Mouse (Mus musculus): ENCODE results near the gene Fkbp6. TPM values are rescaled to one million over a fixed set of nuclear protein-coding genes. Genes with fewer than 3 reads are reported as not detected.
"Not testable (repeated sequence)": the region's sequence is repeated elsewhere in the genome, so short reads cannot be mapped to it uniquely, and the experiment has no call there.

Fkbp6 gene
- total RNA-seq (2015; ENCODE audit: low replicate concordance) (not detected in 2 replicates), total RNA-seq (2017; ENCODE audit: low replicate concordance) (not detected in 2 replicates)

- ATAC-seq (replicated peaks; ENCODE audit: low FRiP score, poor library complexity, severe bottlenecking) = no peak
Observed at GRCm38 (mm10) chr5:135349862-135350261, at the start of gene Fkbp6. Gene Fkbp6 (minus strand): TSS chr5:135350044.

DNA sequence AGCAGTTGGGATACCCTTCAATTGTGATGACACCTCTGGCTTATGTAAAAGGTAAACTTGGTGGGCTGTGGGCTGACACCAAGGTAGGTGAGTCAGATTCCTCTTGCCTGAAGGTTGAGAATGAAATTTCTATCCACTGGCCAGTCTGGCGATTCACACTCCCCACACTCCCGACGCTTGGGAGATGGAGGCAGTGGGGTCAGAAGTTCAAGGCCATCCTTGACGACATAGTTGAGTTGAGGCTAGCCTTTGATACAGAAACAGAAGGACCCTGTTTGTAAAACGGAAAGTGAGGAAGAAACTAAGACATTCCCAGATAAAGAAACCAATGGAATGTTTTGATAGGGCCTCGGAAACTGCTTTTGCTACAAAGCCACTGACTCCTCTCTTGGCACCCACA is 49.5 kb upstream of the Fkbp6 start:
- ATAC-seq (replicated peaks; ENCODE audit: low FRiP score, poor library complexity, severe bottlenecking) = no peak

DNA sequence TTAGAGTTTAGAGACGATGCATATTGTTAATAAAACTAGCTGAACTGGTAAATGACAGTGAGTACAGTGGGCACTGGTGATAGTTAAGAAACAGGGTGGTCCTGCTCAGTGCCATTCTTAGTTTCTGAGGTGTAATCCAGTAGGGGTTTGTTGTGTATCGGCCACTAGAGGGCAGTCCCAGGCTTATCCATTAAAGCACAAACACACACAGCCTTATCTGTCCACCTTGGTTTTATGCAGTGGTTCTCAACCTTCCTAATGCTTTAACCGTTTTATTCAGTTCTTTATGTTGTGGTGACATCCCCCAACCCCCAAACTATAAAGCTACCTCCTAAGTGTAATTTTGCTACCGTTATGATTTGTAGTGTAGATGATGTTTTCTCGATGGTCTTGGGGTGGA is 46.0 kb upstream of the Fkbp6 start:
- ATAC-seq (replicated peaks; ENCODE audit: low FRiP score, poor library complexity, severe bottlenecking) = peak; percentile 64

- ATAC-seq (replicated peaks; ENCODE audit: low FRiP score, poor library complexity, severe bottlenecking) = peak; percentile 86
Observed at GRCm38 (mm10) chr5:135394004-135394823, 44.4 kb upstream of the Fkbp6 start, which contains the start of gene Pom121. Gene Pom121 (minus strand): TSS chr5:135394546.

DNA sequence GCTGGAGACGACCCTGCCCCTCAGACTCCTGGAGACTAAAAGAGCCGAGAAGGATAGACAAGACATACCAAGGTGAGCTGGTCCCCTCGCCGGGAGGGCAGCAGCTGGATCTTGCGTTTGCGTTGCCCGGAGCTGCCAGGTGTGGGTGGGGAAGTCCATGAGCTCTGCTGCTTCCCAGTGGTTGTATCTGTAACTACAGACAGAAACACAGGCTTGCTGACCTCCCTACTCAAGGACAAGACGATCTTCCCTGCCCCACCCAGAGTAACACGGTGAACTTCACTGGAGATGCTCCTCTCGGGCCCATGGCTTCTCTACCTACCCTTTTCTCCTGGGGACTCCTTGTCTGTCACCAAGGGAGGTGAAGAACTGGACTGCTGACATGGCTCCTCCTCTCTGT is 33.9 kb upstream of the Fkbp6 start:
- ATAC-seq (replicated peaks; ENCODE audit: low FRiP score, poor library complexity, severe bottlenecking) = no peak

DNA sequence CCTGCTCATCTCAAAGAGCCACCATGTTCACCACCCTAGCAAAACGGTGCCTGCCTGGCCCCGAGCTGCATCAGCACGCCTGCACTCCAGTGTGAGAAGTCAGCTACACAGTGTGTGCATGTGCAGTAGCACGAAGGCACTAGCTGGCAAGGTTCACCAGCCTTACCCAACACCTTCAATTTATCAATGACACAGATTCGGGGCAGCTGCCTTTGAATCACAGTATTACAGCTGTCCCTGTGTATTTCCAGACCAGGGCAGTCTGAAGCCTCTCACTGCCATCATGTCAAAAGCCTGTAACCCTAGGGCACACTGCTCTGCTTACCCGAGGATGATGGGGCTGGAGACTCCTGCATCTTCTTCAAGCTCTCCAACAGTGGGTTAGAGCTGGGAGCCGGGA is 32.9 kb upstream of the Fkbp6 start:
- no peak for ATAC-seq (replicated peaks; ENCODE audit: low FRiP score, poor library complexity, severe bottlenecking)

DNA sequence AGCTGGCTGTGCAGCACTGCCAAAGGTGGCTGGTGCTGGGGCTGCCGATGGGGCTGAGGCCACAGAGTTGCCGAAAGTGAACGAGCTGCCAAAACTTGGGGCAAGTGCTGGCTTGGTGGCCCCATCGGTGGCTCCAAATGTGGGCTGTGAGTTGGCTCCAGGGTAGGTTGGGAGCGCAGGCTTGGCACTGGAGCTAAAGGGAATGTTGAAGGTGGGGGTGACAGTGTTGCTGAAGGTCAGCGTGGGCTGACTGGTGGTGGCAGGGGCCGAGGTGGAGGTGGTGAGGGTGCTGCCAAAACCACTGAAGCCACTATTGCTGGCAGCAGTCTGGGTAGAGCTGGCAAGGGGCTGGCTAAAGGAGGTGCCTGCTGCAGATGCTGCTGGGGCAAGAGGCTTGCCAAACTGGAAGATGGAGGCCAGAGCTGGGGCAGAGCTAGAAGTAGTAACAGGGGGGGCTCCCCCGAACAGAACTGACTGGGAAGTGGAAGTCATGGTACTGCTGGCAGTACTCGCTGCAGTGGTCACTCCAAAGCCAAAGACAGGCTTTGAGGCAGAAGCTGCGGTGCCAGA is 31.6 kb upstream of the Fkbp6 start:
- no peak for ATAC-seq (replicated peaks; ENCODE audit: low FRiP score, poor library complexity, severe bottlenecking)

GRCm38 (mm10) chr5:135380681-135381080 is 30.8 kb upstream of the Fkbp6 start:
- no peak for ATAC-seq (replicated peaks; ENCODE audit: low FRiP score, poor library complexity, severe bottlenecking)

- no peak for ATAC-seq (replicated peaks; ENCODE audit: low FRiP score, poor library complexity, severe bottlenecking)
Observed at GRCm38 (mm10) chr5:135376341-135376740, 26.5 kb upstream of the Fkbp6 start.

DNA sequence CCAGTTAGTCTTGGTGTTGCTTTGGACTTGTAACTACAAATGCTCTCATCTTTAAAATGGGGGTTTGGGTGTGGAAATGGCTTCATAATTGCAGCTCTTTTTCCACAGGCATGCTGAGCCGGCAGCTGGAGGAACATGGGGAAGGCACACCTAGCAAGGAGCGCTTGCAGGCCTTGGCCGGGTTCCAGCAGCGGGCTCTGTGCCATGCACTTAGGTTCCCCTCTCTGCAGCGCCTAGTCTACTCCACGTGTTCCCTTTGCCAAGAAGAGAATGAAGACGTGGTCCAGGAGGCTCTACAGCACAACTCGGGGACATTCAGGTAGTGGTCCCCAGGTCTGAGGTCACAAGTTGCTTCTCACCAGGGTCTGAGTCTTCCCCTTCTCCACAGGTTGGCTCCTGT is 25.3 kb upstream of the Fkbp6 start:
- no peak for ATAC-seq (replicated peaks; ENCODE audit: low FRiP score, poor library complexity, severe bottlenecking)

DNA sequence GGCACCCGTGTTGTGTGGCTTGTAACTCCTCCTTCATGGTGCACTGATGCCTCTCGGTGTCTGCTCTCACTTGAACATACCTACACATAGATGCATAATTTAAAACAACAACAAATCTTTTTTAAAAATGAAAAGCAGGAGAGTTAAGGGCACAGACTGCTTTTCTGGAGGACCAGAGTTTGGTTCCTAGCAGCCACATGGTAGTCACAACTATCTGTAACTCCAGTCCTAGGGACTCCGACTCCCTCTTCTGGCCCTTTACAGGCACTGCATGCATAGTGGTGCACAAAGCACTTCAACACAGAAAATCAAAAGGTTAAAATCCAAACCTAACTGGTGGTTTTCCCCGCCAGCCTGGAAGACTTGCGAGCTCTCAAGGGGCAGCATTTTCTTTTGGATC is 23.8 kb upstream of the Fkbp6 start:
- ATAC-seq (replicated peaks; ENCODE audit: low FRiP score, poor library complexity, severe bottlenecking) = no peak

- no peak for ATAC-seq (replicated peaks; ENCODE audit: low FRiP score, poor library complexity, severe bottlenecking)
Observed at GRCm38 (mm10) chr5:135371195-135371594, 21.4 kb upstream of the Fkbp6 start.

- ATAC-seq (replicated peaks; ENCODE audit: low FRiP score, poor library complexity, severe bottlenecking) = peak; percentile 82
Observed at GRCm38 (mm10) chr5:135369787-135370654, 20.2 kb upstream of the Fkbp6 start, which contains the start of gene Nsun5. Gene Nsun5 (plus strand): TSS chr5:135369953.

GRCm38 (mm10) chr5:135369196-135369595 is 19.4 kb upstream of the Fkbp6 start:
- not testable (repeated sequence) for ATAC-seq (replicated peaks; ENCODE audit: low FRiP score, poor library complexity, severe bottlenecking)

- no peak for ATAC-seq (replicated peaks; ENCODE audit: low FRiP score, poor library complexity, severe bottlenecking)
Observed at GRCm38 (mm10) chr5:135368312-135368711, 18.5 kb upstream of the Fkbp6 start.

DNA sequence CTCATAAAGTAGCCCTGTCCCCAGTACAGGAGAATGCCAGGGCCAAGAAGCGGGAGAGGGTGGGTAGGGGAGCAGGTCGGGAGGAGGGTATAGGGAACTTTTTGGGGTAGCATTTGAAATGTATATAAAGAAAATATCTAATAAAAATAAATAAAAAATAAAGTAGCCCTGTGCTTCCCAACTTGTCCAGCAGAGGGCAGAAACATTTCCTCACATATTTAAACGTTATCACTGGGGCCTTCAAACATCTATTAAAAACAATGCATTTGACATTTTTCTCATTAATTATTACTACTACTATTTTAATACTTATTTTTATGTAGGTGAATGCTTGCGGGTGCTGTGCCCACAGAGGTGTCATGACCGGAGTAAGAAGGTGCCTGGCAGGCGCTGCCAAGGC is 18.0 kb upstream of the Fkbp6 start:
- ATAC-seq (replicated peaks; ENCODE audit: low FRiP score, poor library complexity, severe bottlenecking) = no peak

GRCm38 (mm10) chr5:135363540-135363939 is 13.7 kb upstream of the Fkbp6 start:
- no peak for ATAC-seq (replicated peaks; ENCODE audit: low FRiP score, poor library complexity, severe bottlenecking)

DNA sequence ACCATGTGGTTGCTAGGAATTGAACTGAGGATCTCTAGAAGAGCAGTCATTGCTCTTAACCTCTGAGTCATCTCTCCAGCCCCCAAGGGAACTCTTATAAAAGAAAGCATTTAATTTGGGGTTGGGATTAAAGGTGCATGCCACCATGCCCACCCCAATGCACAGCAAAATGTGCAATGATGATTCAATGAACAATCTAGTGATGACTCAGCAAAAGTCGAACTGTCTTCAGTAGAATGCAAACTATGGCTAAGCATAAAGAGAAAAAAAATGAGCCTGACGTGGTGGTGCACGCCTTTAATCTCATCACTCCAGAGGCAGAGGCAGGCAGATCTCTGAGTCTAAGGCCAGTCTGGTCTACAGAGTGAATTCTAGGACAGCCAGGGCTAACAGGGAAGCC is 12.7 kb upstream of the Fkbp6 start:
- no peak for ATAC-seq (replicated peaks; ENCODE audit: low FRiP score, poor library complexity, severe bottlenecking)

GRCm38 (mm10) chr5:135359772-135360171 is 9.9 kb upstream of the Fkbp6 start:
- ATAC-seq (replicated peaks; ENCODE audit: low FRiP score, poor library complexity, severe bottlenecking) = 0 out of 2 replicates have a peak, but pooled peaks have one; percentile 16

DNA sequence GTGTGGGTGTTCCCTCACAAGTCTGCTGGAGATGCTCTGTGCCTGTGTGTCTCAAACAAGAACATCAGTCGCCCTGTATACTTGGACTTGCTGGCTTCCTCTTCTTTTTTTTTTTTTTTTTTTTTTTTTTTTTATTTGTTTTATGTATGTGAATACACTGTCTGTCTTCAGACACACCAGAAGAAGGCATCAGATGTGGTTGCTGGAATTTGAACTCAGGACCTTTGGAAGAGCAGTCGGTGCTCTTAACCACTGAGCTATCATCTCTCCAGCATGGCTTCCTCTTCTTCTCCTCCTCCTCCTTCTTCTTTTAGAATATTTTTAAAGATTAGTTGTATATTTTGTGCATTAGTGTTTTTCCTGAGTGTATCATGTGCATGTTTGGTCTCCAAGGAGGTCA is 7.7 kb upstream of the Fkbp6 start:
- ATAC-seq (replicated peaks; ENCODE audit: low FRiP score, poor library complexity, severe bottlenecking) = no peak
